Mouse (Mus musculus) brain, embryonic 14.5 days (tissue): ENCODE results near the gene Tulp3.

ENCODE experiments used
- CTCF ChIP-seq: fragments of 200-500 bp; IDR thresholded peaks from 2 replicates; pipeline ENCODE4 v1.5.1; 2012; ENCODE audit warnings: inconsistent platforms, mild to moderate bottlenecking, moderate library complexity, borderline replicate concordance; ENCODE audit not compliant: insufficient read depth, insufficient read length; ENCODE audit errors: extremely low read depth
- POLR2A ChIP-seq: fragments of 200-500 bp; IDR thresholded peaks from 2 replicates; pipeline ENCODE4 v1.6.1; 2012; ENCODE audit warnings: mild to moderate bottlenecking, inconsistent platforms, borderline replicate concordance; ENCODE audit not compliant: poor library complexity, insufficient read depth, insufficient read length, severe bottlenecking; ENCODE audit errors: extremely low read depth

DNA sequence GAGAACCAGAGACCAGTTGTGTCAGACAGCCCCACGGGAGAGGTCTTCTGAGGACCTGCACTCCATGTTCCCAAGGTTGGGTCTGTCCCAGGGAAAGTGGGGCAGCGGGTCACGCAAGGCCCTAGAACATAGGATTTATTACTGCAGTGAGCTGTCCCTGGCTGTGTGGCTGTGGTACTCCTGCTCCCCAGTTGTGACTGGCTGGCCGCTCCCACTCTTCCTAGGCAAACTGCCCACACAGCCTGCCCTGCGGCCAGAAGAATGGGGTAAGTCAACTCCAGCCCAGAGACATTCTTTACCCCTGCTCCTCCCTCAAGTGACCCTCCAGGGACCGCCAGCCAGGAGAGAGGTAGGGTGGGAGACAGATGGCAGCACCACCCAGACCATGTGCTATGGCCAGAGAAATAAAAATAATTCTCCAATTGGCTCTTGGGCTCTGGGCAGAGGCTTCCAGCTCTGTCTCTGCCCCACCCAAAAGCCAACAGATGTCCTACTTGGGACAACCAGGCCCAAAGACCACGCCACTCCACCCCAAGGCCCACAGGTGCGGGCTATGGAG is 80.1 kb downstream of the Tulp3 start:
- TF ChIP-seq POLR2A (no peak), CTCF (no peak)
